Mouse (Mus musculus): ENCODE data around the gene Inf2.

Gene Inf2

DNA sequence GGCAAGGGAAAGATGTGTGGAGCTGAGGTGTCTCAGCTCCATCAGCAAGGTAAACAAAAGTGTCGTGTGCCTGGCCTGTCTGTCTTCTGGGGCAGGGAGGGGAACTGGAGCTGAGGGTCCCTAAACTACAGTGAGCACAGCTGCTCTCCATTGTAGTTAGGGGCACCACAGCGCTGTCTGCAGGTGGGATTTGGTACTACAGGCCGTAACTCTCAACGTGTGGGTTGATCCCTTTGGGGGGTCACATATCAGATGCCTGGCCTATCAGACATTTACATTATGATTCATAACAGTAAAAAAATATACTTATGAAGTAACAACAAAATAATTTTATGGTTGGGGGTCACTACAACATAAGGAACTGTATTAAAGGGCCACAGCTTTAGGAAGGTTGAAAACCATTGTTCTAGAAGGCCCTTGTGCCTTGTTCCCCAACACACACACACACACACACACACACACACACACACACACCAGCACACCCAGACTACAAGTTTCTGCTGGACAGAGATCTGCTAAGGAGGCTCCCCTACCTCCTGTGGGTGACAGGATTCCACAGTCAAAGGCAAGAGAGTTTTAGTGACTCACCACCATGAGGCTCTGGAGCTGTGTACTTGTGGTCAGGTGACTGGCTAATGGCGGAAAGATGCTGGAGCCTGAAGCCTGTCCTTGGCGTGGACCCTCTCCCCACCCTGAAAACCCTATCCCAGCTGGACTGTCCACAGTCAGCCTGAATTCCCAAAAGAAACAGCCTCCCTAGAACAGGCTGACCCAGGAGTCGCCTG is 38.7 kb downstream of the Inf2 start:
- DNase-seq (ENCODE audit: low read depth): peak; percentile 50

DNA sequence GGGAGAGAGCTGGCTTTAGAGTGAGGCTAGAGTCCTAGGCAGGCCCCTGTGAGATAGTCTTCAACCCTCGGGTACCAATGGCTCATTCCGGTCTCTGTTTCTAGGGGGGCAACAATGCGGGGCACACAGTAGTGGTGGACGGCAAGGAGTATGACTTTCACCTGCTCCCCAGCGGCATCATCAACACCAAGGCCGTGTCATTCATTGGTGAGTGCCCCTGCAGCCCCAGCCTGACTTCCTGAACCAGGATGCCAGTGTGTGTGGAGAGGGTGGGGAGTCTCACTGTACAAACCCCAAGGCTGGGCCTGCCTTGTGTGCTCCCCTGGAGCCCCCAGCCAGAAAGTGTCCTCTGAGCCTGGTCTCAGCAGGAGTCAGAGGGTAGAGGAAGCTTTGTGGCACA is 39.6 kb downstream of the Inf2 start:
- no peak for DNase-seq (ENCODE audit: low read depth)

DNA sequence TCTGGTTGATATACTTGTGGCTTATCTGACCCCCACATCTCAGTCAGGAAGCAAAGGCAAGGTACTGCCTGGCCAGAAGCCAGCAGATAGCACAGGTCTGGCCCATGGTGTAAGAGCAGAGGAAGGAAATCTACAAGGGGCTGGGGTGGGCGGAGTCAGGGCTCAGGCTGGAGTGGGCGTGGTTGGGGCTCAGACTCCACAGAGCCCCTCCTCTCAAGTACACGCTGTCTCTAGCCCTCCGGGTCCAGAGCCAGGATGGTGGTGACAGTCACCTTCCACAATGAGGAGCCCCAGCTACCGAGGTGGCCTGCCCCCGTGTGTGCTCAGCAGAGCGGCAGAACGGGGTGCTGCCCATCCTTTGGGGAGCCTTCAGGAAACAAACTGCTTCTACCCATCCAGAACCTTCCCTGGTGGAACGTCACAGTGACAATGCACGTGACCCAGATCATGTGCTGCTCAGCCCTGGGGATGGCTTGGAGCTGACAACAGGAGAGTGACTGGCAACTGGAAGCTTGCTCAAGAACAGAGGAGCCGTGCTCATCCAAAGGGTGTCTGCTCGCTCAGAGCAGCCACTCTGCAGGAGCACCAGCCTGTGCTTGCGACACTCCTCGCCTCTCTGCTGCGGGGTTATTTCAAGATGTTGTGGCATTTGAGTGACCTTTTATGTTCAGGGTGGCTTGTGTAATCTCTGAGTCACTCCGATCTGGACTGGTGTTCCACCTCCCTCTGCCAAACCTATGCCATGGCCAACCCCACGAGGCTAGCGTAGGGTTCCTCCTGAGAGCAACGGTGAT is 40.5 kb downstream of the Inf2 start:
- DNase-seq (ENCODE audit: low read depth): peak; percentile 79

DNA sequence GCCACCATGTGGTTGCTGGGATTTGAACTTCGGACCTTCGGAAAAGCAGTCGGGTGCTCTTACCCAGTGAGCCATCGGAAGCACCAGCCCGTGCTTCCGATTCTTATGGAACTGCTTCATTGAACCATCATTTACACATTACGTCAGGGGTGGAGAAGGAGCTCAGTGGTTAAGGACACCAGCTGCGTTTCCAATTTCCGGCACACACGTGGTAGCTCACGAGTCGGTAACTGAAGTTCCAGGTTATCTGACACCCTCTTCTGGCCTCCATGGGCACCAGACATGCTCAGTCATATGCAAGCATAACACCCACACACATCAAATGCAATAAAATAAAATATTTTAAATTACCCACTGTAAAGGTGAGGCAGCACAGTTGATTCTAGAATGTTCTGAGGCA is 41.4 kb downstream of the Inf2 start:
- no peak for DNase-seq (ENCODE audit: low read depth)

DNA sequence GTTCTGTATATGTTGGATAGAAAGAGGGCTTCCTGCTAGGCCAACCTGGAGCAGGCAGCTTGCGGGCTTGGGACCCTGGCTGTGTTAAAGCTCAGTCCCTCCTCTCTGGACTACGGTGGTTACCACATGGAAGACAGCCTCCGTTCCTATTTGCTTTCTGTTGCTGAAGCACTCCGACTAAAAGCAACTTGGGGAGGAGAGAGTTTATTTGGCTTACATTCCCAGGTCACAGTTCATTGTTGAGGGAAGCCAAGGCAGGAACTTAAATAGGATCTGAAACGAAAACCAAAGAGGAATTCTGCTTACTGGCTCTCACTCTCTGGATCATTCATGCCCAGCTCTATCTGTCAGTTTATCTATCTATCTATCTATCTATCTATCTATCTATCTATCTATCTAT is 42.2 kb downstream of the Inf2 start:
- no peak for DNase-seq (ENCODE audit: low read depth)

DNA sequence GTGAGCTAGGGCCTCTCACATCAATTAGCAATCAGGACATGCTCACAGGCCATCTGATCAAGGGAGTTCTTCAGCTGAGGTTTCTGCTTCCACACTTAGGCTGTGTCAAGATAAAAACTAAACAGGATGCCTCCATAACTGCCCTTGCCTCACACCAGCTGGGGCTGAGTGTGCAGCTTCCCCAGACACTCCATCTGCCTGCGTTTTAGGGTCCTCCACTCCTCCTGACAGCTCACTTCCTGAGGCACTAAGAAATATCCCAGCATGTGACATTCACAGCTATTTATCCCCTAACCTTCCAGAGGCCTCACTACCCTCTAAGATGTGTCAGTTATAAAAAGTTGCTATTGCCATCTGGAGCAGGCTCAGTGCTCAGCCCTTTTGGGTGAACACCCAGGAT is 42.9 kb downstream of the Inf2 start:
- no peak for DNase-seq (ENCODE audit: low read depth)

DNA sequence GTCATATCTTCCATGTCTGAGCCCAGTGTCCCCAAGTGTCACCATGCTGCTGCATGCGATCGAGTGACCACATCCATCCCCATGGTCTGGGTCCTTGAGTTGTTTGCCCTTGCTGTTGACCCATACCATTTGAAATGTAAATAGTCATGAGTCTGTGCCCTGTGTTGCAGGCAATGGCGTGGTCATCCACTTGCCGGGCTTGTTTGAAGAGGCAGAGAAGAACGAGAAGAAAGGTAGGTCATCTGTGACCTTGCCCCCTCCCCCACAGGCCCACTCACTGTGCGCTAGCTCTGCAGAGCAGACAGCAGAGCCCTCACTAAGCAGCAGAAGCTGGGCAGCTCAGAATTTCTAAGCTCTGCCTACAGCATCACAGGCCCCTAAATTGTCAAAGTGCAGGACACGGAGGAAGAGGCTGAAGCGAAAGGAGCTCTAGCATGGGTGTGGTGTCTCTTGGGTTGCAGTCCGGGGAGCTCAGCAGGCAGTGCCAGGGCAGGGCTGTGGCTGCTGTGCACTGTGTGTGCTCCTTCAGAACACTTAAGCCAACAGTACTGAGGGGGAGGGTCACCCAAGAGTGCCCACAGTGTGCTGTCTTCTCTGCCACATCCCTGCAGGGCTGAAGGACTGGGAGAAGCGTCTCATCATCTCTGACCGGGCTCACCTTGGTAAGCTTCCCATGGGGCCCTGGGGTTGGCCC is 43.6 kb downstream of the Inf2 start:
- DNase-seq (ENCODE audit: low read depth): no peak

DNA sequence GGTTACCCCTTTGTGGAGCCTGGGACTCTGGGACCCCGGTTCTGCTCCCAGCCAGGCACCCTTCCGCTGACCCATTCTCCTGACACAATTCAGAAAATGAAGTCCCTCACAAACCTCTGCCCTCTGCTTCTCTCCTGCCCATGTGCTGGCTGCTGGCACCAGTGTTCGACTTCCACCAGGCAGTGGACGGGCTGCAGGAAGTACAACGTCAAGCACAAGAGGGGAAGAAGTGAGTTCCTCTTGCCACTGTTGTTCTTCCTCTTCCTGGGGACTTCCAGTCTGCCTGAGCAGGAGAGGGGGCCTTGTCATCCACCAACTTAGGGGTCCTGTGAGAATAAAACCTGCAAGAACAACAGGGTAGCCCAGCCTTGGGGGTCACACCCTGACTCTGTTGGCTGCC is 44.3 kb downstream of the Inf2 start:
- DNase-seq (ENCODE audit: low read depth): no peak

DNA sequence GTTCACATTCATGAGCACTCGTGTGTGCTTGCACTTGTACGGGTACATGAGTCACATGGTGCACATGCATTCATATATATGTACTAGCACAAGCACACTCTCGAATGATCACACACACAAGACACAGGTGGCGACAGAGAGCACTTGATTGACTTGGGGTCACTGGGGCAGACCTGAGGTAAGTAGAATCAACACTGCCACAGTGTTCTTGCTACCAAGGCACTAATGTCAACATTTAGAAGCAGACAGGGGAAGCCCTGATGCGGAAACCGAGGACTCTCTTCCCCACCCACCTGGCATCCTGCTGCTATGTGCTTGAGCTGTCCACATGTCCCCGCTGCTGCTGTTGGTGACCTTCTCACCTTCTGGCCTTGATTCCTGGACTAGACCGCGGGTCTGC is 45.1 kb downstream of the Inf2 start:
- DNase-seq (ENCODE audit: low read depth): peak; percentile 47

DNA sequence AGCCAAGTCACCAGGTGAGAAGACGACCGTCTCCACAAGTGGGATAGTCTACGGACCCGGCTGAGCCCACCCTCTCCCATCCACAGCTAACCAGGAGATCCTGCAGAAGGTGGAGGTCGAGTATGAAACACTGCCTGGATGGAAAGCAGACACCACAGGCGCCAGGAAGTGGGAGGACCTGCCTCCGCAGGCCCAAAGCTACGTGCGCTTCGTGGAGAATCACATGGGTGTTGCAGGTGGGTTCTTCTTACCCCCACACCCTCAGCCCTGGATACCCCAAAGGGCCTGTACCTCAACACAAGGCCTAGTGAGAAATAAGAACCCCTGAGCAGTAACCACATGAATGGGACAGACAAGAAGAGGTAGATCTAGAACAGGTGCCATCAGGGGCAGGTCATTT is 50.9 kb downstream of the Inf2 start:
- DNase-seq (ENCODE audit: low read depth): no peak

DNA sequence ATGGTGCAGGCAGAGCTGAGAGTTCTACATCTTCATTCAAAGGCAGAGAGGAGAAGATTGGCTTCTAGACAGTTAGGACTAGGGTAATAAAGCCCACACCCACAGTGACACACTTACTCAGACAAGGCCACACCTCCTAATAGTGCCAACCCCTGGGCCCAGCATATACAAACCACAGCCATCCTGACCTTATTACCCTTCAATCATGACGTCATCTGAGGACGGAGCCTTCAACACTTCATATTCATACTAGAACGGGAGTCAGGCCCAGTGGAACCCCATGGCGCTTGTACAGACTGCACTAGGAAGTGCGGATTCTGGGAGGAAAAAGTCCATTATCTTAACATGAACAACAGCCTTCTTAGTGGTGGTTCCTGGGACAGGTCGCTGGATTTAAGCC is 54.5 kb downstream of the Inf2 start:
- DNase-seq (ENCODE audit: low read depth): no peak

DNA sequence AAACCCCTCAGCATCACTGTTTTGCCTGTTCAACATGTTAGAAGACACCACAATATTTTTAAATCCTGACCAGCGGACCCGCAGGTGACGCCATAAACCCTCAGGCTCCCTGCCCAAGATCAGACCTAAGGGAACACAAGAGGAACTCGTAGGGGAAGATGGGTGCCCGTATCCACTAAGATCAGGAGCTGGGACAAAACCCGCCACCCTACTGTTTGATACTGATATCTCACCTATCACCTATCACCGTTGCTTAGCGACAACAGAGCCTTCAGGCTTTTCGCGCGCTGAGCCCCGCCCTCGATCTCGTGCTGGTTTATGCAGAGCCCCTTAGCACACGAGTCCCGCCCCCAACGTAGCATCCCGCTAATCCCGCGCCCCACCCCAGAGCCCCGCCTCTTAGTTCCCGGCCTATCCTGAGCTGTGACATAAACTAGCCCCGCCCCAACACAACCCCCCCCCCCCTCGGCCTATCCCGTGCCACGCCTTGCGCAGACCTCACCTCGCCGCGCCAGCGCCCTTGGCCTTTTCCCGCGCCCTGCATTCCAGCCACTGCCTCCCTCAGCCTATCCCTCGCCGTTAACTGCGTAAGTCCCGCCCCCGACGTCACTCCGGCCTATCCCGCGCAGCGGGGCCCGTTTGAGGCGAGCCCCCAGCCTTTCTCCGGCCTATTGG is 55.7 kb downstream of the Inf2 start, which contains the start of gene Siva1:
Gene Siva1 (plus strand): TSS at position 500 of the 675 bp plus-strand sequence.
- peak; percentile 98 for DNase-seq (ENCODE audit: low read depth)

DNA sequence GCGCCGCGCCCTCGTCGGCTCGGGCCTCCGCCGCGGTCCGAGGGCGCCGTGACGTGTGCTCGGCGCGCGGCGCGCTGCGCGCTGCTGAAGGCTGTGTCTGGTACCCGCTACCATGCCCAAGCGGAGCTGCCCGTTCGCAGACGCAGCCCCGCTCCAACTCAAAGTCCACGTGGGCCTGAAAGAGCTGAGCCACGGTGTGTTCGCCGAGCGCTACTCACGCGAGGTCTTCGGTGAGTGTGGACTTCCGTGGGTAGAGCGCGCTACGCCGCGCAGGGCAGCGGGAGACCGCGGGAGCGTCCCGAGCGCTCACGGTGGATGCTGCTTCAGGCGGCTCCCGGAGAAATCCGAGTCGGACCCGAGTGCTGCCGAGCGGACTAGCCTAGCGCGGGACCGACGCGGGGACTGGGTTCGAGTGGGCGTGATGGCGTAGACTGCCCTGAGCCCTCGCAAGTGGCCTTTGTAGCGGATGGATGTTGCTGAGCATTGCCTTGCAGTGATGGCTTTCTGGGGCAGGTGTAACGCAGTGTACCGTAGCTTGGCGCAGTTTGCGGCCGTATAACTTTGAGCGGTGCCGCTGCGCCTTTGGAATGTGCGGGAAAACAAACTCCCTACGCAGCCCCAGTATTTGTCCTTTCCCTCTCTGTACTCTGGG is 56.4 kb downstream of the Inf2 start:
- no peak for DNase-seq (ENCODE audit: low read depth)

DNA sequence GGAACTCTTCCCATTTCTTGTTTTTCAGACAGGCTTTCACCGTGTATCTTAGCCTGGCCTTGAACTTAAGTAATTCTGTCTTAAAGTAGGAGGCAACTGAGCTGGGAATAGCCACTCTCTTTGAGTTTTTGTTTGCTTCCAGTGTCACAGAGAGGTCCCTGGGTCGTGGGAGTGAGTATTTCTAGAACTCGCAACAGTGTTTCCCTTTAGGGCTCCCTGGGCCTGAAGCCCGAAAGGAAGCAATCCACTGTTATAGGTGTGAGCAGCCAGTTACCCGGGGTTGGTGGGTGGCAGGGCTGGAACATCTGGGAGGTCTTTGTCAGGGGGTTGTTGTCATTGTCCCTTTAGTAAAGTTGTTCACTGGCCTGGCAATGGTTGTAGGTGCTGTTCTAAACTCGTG is 57.6 kb downstream of the Inf2 start:
- DNase-seq (ENCODE audit: low read depth): no peak

DNA sequence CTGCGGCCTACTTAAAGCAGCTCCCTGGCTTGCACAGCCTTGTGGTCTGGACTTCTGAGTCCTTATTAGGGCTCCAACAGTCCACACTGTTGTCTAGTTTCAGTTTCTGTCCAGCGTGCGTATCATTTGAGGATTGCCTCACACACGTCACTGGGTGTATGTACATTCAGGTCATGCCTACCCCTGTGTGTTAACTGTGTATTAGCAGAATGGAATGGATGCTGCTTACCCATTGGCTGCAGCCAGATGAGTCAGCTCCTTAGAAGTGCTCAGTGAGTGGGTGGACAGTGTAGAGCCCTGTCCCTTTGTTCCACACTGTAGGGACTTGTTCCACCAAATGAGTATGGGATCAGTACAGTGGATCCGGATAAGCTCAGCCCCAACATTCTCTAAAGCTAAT is 59.5 kb downstream of the Inf2 start:
- DNase-seq (ENCODE audit: low read depth): no peak

DNA sequence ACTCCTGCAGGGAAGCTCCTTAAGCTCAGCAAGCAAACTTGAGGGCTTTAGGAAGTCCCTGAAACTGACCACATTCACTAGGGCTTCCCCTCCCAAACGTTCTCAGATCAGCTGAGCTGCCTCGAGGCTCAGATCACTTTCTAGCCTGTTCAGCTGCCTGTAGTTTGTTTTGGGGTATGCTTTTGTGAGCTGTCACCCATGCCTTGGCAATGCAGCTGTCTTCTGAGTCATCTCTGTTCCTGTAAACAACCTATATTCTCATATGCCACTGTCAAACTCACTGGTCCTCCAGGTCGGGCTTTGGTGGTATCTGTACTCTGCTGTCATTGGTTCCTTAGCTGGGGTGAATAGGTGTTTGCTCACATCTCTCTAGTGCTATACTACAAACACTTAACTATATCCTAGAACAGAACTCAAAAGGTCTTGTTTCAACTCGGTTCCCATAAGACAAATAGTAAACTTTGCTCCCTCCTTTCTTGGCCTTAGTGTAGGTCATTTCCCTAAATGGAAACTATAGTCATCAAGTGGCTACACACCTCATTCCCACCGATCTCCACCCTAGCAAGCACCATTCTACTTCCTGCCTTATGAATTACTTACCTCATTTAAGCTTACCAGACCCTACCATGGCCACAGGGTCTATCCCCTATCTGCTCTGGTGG is 63.3 kb downstream of the Inf2 start:
- DNase-seq (ENCODE audit: low read depth): no peak

DNA sequence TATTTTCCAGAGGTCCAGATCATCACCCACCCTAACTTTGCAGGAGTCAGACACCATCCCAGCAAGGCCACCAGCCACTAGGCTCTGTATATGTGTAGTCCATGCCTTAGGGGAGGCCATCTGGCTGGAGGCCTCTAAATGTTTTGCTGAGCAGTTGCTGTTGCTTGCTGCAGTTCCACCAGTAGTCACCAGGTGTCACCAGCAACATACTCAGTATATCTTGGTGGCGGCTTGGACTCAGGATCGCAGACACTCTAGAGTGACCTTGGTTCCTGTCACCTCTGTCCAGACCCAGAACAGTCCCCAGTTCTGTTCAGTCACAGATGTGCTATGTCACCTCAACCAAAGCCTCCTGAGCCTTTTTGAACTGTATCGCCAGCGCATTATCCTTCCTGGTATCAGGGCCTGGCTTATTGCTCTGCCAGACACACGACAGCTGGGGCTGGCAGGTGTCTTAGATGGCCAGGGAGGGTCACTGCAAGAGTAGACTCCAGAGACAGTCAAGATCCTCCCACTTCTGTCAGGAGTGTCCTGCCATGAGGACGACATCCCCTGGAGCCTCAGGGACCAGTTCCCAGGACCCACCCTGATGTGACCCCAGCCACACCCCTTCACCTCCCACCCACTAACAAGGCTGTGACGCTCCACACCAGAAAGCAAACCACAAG is 64.7 kb downstream of the Inf2 start:
- DNase-seq (ENCODE audit: low read depth): peak; percentile 91

DNA sequence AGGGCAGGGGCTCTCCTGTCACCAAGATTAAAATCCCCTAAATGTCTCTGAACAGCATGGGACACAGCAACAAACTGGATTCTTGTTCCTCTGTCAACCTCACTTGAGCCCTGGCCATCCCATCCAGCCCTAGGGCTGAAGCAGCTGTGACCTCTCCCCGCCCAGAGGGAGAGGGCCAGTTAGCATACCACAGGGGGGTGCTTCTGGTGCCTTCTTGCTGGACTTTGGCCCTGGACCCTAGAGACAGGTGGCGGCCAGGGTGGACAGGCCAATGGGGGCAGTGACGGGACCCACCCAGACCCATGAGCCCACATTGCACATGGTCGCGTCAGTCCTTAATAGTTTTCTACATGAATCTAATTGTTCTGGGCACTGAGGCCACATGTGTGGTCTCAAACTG is 65.5 kb downstream of the Inf2 start:
- no peak for DNase-seq (ENCODE audit: low read depth)

DNA sequence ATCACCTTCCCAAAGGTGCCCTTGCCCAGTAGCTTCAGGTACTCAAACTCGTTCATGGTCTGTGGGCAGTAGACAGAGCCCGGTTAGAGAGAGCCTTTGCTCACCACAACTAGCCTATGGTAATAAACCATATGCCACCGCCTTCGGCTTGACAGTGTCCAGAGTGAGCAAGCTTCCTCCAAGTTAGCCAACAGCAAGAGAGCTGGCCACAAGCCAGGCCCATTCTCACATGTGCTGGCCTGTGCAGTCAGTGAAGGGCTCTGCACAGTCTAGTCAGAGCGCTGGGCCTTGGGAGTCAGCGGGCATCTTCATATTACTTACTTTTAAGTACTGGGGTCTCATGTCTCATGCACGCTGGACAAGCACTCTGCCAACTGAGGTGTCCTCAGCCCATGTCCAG is 70.0 kb downstream of the Inf2 start:
- no peak for DNase-seq (ENCODE audit: low read depth)

DNA sequence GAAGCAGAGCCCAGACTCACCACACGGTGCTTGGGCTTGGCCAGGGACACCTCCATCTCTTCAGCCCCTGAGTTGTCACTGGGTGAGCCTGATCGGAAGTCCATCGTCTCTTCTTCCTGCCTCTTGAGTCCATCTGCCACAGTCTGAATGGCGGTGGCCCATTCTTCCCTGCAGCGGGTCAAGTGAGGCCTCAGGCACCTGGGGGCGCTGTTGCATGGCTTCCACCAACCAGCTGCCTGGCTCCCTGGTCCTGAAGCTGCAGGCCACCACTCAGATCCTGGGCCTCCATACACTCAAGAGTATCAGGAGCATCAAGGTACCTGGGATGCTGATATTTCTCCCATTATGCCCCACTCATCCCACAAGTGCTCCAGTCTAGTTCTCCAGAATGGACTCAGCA is 70.5 kb downstream of the Inf2 start:
- peak; percentile 31 for DNase-seq (ENCODE audit: low read depth)
